ENCODE assay signal across 16 mouse cellular contexts in genomic region chr5:49969660-49970059, GRCm38 (mm10).
"Had no signal": no experiment of that assay in that cellular context is flagged by ENCODE, and none has a peak within 500 bp of the region (broad histone marks: within the 10 kb centered on the region; RNA-seq: fewer than 3 reads in every experiment).

No protein-coding gene starts in this region.

- H3K4me1 ChIP-seq: kidney, embryonic 15.5 days; limb, embryonic 10.5 days; limb, embryonic 13.5 days; liver, embryonic 12.5 days; liver, embryonic 15.5 days had no signal

- H3K4me2 ChIP-seq: kidney, embryonic 15.5 days; limb, embryonic 13.5 days; liver, embryonic 12.5 days; liver, embryonic 15.5 days; midbrain, embryonic 11.5 days had no signal

- H3K4me3 ChIP-seq: kidney, embryonic 15.5 days; limb, embryonic 10.5 days; limb, embryonic 13.5 days; liver, embryonic 12.5 days; liver, embryonic 15.5 days had no signal

- H3K27me3 ChIP-seq: kidney, embryonic 15.5 days; limb, embryonic 13.5 days; liver, embryonic 12.5 days; liver, embryonic 15.5 days had no signal

- H3K9ac ChIP-seq: kidney, embryonic 15.5 days; limb, embryonic 13.5 days; liver, embryonic 12.5 days; liver, embryonic 15.5 days had no signal

- H3K36me3 ChIP-seq: liver, embryonic 15.5 days had no signal

- H3K9me3 ChIP-seq: kidney, embryonic 15.5 days; limb, embryonic 10.5 days; limb, embryonic 13.5 days; liver, embryonic 12.5 days; liver, embryonic 15.5 days had no signal

- ATAC-seq: liver, embryonic 12.5 days had no signal

- DNase-seq: kidney, adult 11 months; kidney, adult 8-10 months; kidney, postnatal 14 days; kidney, postnatal 4 days; liver; midbrain, embryonic 14.5 days; thymus, adult 2 months; thymus, postnatal 14 days; thymus, postnatal 4 days had no signal

- H3K27ac ChIP-seq: kidney, embryonic 15.5 days; limb, embryonic 10.5 days; limb, embryonic 13.5 days; liver, embryonic 12.5 days; liver, embryonic 15.5 days; stomach, postnatal 0 days had no signal
